Comparison of ENCODE assay signal across 29 mouse cellular contexts in genomic region chr16:10385261-10385660, GRCm38 (mm10). TPM values are rescaled to one million over a fixed set of nuclear protein-coding genes. Genes with fewer than 3 reads are reported as not detected.
DNase-seq lines count a peak whose midpoint lies in the region; ATAC-seq and TF ChIP-seq lines count a peak whose summit lies in the region.
"Had no signal": no experiment of that assay in that cellular context is flagged by ENCODE, and none has a peak within 500 bp of the region (broad histone marks: within the 10 kb centered on the region; RNA-seq: fewer than 3 reads in every experiment).

No protein-coding gene starts in this region.

- no peaks in the 10 kb centered on the region for H3K36me3 ChIP-seq in erythroblast, embryonic 14.5 days (ENCODE audit: control insufficient read depth)
- no peaks in the 10 kb centered on the region for H3K36me3 ChIP-seq in liver, embryonic 13.5 days
- no peaks in the 10 kb centered on the region for H3K36me3 ChIP-seq in liver, postnatal 0 days (replicated peaks; ENCODE audit: insufficient read depth, low read length)
- H3K36me3 ChIP-seq: embryonic facial prominence, embryonic 13.5 days; hindbrain, embryonic 10.5 days; hindbrain, embryonic 15.5 days; midbrain, embryonic 10.5 days had no signal

- no peak for TF ChIP-seq CTCF in liver, postnatal 0 days (IDR thresholded peaks at IDR 0.05; ENCODE audit: low read depth)

- 77% methylated on average over 12 of the region's 12 CpGs for WGBS in liver, embryonic 13.5 days (ENCODE audit: insufficient replicate concordance)
- 78% methylated on average over 12 of the region's 12 CpGs for WGBS in liver, postnatal 0 days (ENCODE audit: insufficient replicate concordance)

- DNase-seq in liver, embryonic 13.5 days, result no peak
- DNase-seq in liver, postnatal 0 days, result no peak
- DNase-seq in urinary bladder, adult 2 months (ENCODE audit: low spot score), result peak; percentile 37
- no peak for DNase-seq in urinary bladder, postnatal 10 days (ENCODE audit: low spot score)
- DNase-seq in urinary bladder, postnatal 36 days (ENCODE audit: low spot score in 2 of 2), result peak; percentile 41 to 58
- DNase-seq in kidney, postnatal 4 days, result no peak
- DNase-seq: adrenal gland, postnatal 14 days; cerebellum, adult 11-12 months; cerebellum, adult 9-11 months; embryo, embryonic 11 days; gastrocnemius, postnatal 25 days; heart, adult 18-20 months; heart, postnatal 14 days; kidney, adult 11 months; kidney, postnatal 14 days; lung, adult 2 months; spleen, adult 18-20 months; thymus, postnatal 14 days had no signal

- H3K27me3 ChIP-seq in erythroblast, embryonic 14.5 days (ENCODE audit: control insufficient read depth), result peaks cover 6% of the 10 kb centered on the region
- peaks cover 9% of the 10 kb centered on the region; the same call in 1 of the 2 replicates for H3K27me3 ChIP-seq in liver, embryonic 13.5 days
- no peaks in the 10 kb centered on the region for H3K27me3 ChIP-seq in liver, postnatal 0 days (ENCODE audit: insufficient read depth, low read length)
- H3K27me3 ChIP-seq: embryonic facial prominence, embryonic 13.5 days; hindbrain, embryonic 15.5 days had no signal

- peaks cover 58% of the 10 kb centered on the region for H3K4me1 ChIP-seq in erythroblast, embryonic 14.5 days (ENCODE audit: control insufficient read depth)
- H3K4me1 ChIP-seq in liver, embryonic 13.5 days (replicated peaks), result peaks cover 43% of the 10 kb centered on the region
- peaks cover 15% of the 10 kb centered on the region for H3K4me1 ChIP-seq in liver, postnatal 0 days (ENCODE audit: insufficient read depth)
- H3K4me1 ChIP-seq: hindbrain, embryonic 15.5 days had no signal

- peak overlapping the region; percentile 74; the same call in 1 of the 2 replicates for H3K4me2 ChIP-seq in liver, embryonic 13.5 days
- H3K4me2 ChIP-seq in liver, postnatal 0 days (ENCODE audit: low read depth, low read length), result no peak overlapping the region
- H3K4me2 ChIP-seq: embryonic facial prominence, embryonic 13.5 days; hindbrain, embryonic 15.5 days had no signal

- no peak for ATAC-seq in erythroblast, adult 5-6 weeks (replicated peaks; ENCODE audit: low FRiP score, poor library complexity, severe bottlenecking)
- ATAC-seq in liver, embryonic 13.5 days (ENCODE audit: low read depth), result no peak
- no peak for ATAC-seq in liver, postnatal 0 days
- ATAC-seq: forebrain, embryonic 14.5 days; inflammation-experienced regulatory T-cells, adult 6 months; midbrain, embryonic 16.5 days had no signal

- H3K9ac ChIP-seq in liver, embryonic 13.5 days, result peak overlapping the region; percentile 36; the same call in 1 of the 2 replicates
- no peak overlapping the region for H3K9ac ChIP-seq in liver, postnatal 0 days (replicated peaks)
- H3K9ac ChIP-seq: embryonic facial prominence, embryonic 13.5 days; hindbrain, embryonic 15.5 days had no signal

- H3K27ac ChIP-seq in liver, embryonic 13.5 days, result peak overlapping the region; percentile 62
- H3K27ac ChIP-seq in liver, postnatal 0 days (ENCODE audit: low read depth), result no peak overlapping the region
- H3K27ac ChIP-seq: embryonic facial prominence, embryonic 13.5 days; hindbrain, embryonic 10.5 days; hindbrain, embryonic 15.5 days; left cerebral cortex, adult 2 months; midbrain, embryonic 10.5 days had no signal

- peak overlapping the region; percentile 55 for H3K4me3 ChIP-seq in erythroblast, embryonic 14.5 days (replicated peaks)
- H3K4me3 ChIP-seq in liver, embryonic 13.5 days (replicated peaks), result 0 out of 2 replicates have a peak overlapping the region, but pooled peaks have one; percentile 3
- no peak overlapping the region for H3K4me3 ChIP-seq in liver, postnatal 0 days (ENCODE audit: low read depth, low read length)
- H3K4me3 ChIP-seq: embryonic facial prominence, embryonic 13.5 days; hindbrain, embryonic 10.5 days; hindbrain, embryonic 15.5 days; left cerebral cortex, adult 2 months; midbrain, embryonic 10.5 days had no signal

- no peaks in the 10 kb centered on the region for H3K9me3 ChIP-seq in erythroblast, embryonic 14.5 days (ENCODE audit: control insufficient read depth, low read length)
- H3K9me3 ChIP-seq in liver, embryonic 13.5 days (replicated peaks), result no peaks in the 10 kb centered on the region
- H3K9me3 ChIP-seq in liver, postnatal 0 days (ENCODE audit: low read length), result no peaks in the 10 kb centered on the region
- H3K9me3 ChIP-seq: embryonic facial prominence, embryonic 13.5 days; hindbrain, embryonic 10.5 days; hindbrain, embryonic 15.5 days; midbrain, embryonic 10.5 days had no signal

- TF ChIP-seq EP300 in liver, postnatal 0 days (IDR thresholded peaks at IDR 0.05; ENCODE audit: low read depth), result no peak

RNA-seq across cellular contexts. Expression of gene Tekt5, which starts 10.0 kb away (rescaled TPM):
- not detected in 2 replicates for polyA plus RNA-seq in erythroblast, embryonic 14.5 days (2012)
- not detected in 2 replicates for total RNA-seq in erythroblast, adult 5-6 weeks (2015; ENCODE audit: low replicate concordance)
- total RNA-seq in erythroblast, adult 5-6 weeks (2017; ENCODE audit: low replicate concordance), result not detected in 2 replicates
- polyA plus RNA-seq in liver, embryonic 13.5 days (2015; fragmentation: Nextera tagmentation; extraction: Ambion mirVana), result 0.08 and 0.15 TPM in 2 replicates
- 0.07 TPM in 1 of 2 replicates, not detected in the other for polyA plus RNA-seq in liver, postnatal 0 days (2015; fragmentation: Nextera tagmentation; extraction: Ambion mirVana)
- 1.3 and 1.4 TPM in 2 replicates for polyA plus RNA-seq in urinary bladder, adult 2 months (2012; rRNA removed)
- total RNA-seq: adrenal gland, postnatal 14 days; gastrocnemius, postnatal 25 days; heart, adult 18-20 months; megakaryocyte progenitor cell, adult 5-6 weeks had no signal
- polyA plus RNA-seq: inflammation-experienced regulatory T-cells, adult 6 months; midbrain, embryonic 10.5 days had no signal

RNA-seq across cellular contexts. Expression of gene Nubp1, which starts 26.5 kb away (rescaled TPM):
- 3.0 and 3.6 TPM in 2 replicates for polyA plus RNA-seq in erythroblast, embryonic 14.5 days (2012)
- 1.0 and 6.7 TPM in 2 replicates for total RNA-seq in erythroblast, adult 5-6 weeks (2015; ENCODE audit: low replicate concordance)
- total RNA-seq in erythroblast, adult 5-6 weeks (2017; ENCODE audit: low replicate concordance), result 7.8 and 8.6 TPM in 2 replicates
- 41.0 and 44.8 TPM in 2 replicates for polyA plus RNA-seq in liver, embryonic 13.5 days (2015; fragmentation: Nextera tagmentation; extraction: Ambion mirVana)
- 24.3 and 25.8 TPM in 2 replicates for polyA plus RNA-seq in liver, postnatal 0 days (2015; fragmentation: Nextera tagmentation; extraction: Ambion mirVana)
- 24.2 and 31.7 TPM in 2 replicates for polyA plus RNA-seq in urinary bladder, adult 2 months (2012; rRNA removed)

Comparison
In these comparisons a context has a peak if more than half of its experiments do, and no peak if none do; other contexts are left out.
1. DNase-seq: peak in urinary bladder, adult 2 months (single experiment) and urinary bladder, postnatal 36 days (2 of 2); none in liver, embryonic 13.5 days (single experiment), liver, postnatal 0 days (single experiment), urinary bladder, postnatal 10 days (single experiment) and kidney, postnatal 4 days (0 of 2).